Mouse (Mus musculus): ENCODE data around the gene Tap1.
A peak's percentile ranks its signal among the peaks of the same experiment; 100 is the strongest.

Tap1 gene

GRCm38 (mm10) chr17:34179913-34180859 lies 7.2 kb upstream of the Tap1 start:
- DNase-seq (ENCODE audit: low read depth, low spot score), result no peak

- no peak for DNase-seq (ENCODE audit: low read depth, low spot score)
These were observed 3.7 kb upstream of the Tap1 start for GRCm38 (mm10) chr17:34183564-34184219.

GRCm38 (mm10) chr17:34185526-34185925 lies 1.8 kb upstream of the Tap1 start:
- no peak for DNase-seq (ENCODE audit: low read depth, low spot score)

GRCm38 (mm10) chr17:34186885-34187260 lies 480 bp upstream of the Tap1 start:
- no peak for DNase-seq (ENCODE audit: low read depth, low spot score)

- no peak for DNase-seq (ENCODE audit: low read depth, low spot score)
These were observed 657 bp downstream of the Tap1 start for GRCm38 (mm10) chr17:34188010-34188409.

- no peak for DNase-seq (ENCODE audit: low read depth, low spot score)
These were observed 1.6 kb downstream of the Tap1 start for GRCm38 (mm10) chr17:34188986-34189385.

- DNase-seq (ENCODE audit: low read depth, low spot score), result no peak
These were observed 5.5 kb downstream of the Tap1 start for GRCm38 (mm10) chr17:34192852-34193251.

GRCm38 (mm10) chr17:34193468-34193867 lies 6.1 kb downstream of the Tap1 start:
- DNase-seq (ENCODE audit: low read depth, low spot score), result no peak

GRCm38 (mm10) chr17:34194723-34195122 lies 7.4 kb downstream of the Tap1 start:
- DNase-seq (ENCODE audit: low read depth, low spot score), result no peak

GRCm38 (mm10) chr17:34196491-34196890 lies 9.1 kb downstream of the Tap1 start:
- no peak for DNase-seq (ENCODE audit: low read depth, low spot score)

- DNase-seq (ENCODE audit: low read depth, low spot score), result peak; percentile 73
These were observed 9.9 kb downstream of the Tap1 start, which contains the start of gene Psmb8 for GRCm38 (mm10) chr17:34196941-34197894. TSS of gene Psmb8 (plus strand) at chr17:34197721.

- no peak for DNase-seq (ENCODE audit: low read depth, low spot score)
These were observed 10.7 kb downstream of the Tap1 start for GRCm38 (mm10) chr17:34197904-34198520.

- no peak for DNase-seq (ENCODE audit: low read depth, low spot score)
These were observed 11.2 kb downstream of the Tap1 start for GRCm38 (mm10) chr17:34198521-34198912.

GRCm38 (mm10) chr17:34199050-34199619 lies 11.8 kb downstream of the Tap1 start:
- no peak for DNase-seq (ENCODE audit: low read depth, low spot score)

- no peak for DNase-seq (ENCODE audit: low read depth, low spot score)
These were observed 12.7 kb downstream of the Tap1 start for GRCm38 (mm10) chr17:34200047-34200446.

- DNase-seq (ENCODE audit: low read depth, low spot score), result no peak
These were observed 13.6 kb downstream of the Tap1 start for GRCm38 (mm10) chr17:34200772-34201505.

GRCm38 (mm10) chr17:34201506-34202055 lies 14.2 kb downstream of the Tap1 start:
- DNase-seq (ENCODE audit: low read depth, low spot score), result no peak

GRCm38 (mm10) chr17:34202760-34203442 lies 15.5 kb downstream of the Tap1 start:
- no peak for DNase-seq (ENCODE audit: low read depth, low spot score)

- DNase-seq (ENCODE audit: low read depth, low spot score), result peak; percentile 34
These were observed 16.1 kb downstream of the Tap1 start, which contains the start of gene Tap2 for GRCm38 (mm10) chr17:34203444-34203843. TSS of gene Tap2 (plus strand) at chr17:34203527.

All from 3T3-L1 (cell line).